Mouse (Mus musculus) midbrain, embryonic 11.5 days (tissue): ENCODE results near the gene 4933428G20Rik. TPM values are rescaled to one million over a fixed set of nuclear protein-coding genes. Genes with fewer than 3 reads are reported as not detected.

ENCODE experiments used
- ATAC-seq: fragments of 200-750 bp; cut with Nextera tagmentation; 2 replicates; pipeline ENCODE4 v1.8.0; 2017; ENCODE audit warnings: moderate TSS enrichment, moderate library complexity; ENCODE audit not compliant: low FRiP score
- DNase-seq: peaks from one replicate; pipeline ENCODE4 v3.0.0; 2015; ENCODE audit warnings: low spot score; ENCODE audit errors: missing footprints
- H3K27ac ChIP-seq: fragments of 300-500 bp; sonication (generic); 2 replicates; pipeline ENCODE4 v1.5.1; 2014; ENCODE audit warnings: low read depth, low read length
- H3K27me3 ChIP-seq: fragments of 300-500 bp; sonication (generic); 2 replicates; pipeline ENCODE4 v1.6.1; 2014; ENCODE audit warnings: mild to moderate bottlenecking, low read length, moderate library complexity, mixed read lengths; ENCODE audit not compliant: control insufficient read depth, insufficient read depth
- H3K36me3 ChIP-seq: fragments of 300-500 bp; sonication (generic); 2 replicates; pipeline ENCODE4 v1.6.1; 2014; ENCODE audit warnings: mild to moderate bottlenecking, low read length, moderate library complexity, mixed read lengths; ENCODE audit not compliant: control insufficient read depth, insufficient read depth
- H3K4me1 ChIP-seq: fragments of 300-500 bp; sonication (generic); 2 replicates; pipeline ENCODE4 v1.6.1; 2014; ENCODE audit warnings: low read length; ENCODE audit not compliant: control insufficient read depth, insufficient read depth
- H3K4me2 ChIP-seq: fragments of 300-500 bp; sonication (generic); 2 replicates; pipeline ENCODE4 v1.6.1; 2014; ENCODE audit warnings: mild to moderate bottlenecking, moderate library complexity
- H3K4me3 ChIP-seq: fragments of 300-500 bp; sonication (generic); 2 replicates; pipeline ENCODE4 v1.5.1; 2014; ENCODE audit warnings: low read depth, low read length
- H3K9ac ChIP-seq: fragments of 300-500 bp; sonication (generic); 2 replicates; pipeline ENCODE4 v1.6.1; 2014; ENCODE audit warnings: low read length
- H3K9me3 ChIP-seq: fragments of 300-500 bp; sonication (generic); 2 replicates; pipeline ENCODE4 v1.6.1; 2016; ENCODE audit warnings: low read length; ENCODE audit not compliant: control insufficient read depth
- WGBS: fragments of 180-500 bp; shearing (Covaris S2); extraction: QIAGEN DNeasy Blood & Tissue Kit; methylation state at CpG from one replicate; pipeline ENCODE4 v1.1.7; 2014; 5-methylcytosine and 5-hydroxymethylcytosine counted together
- polyA plus RNA-seq: library from polyadenylated mRNA; unstranded; fragments of >200 nt; fragmentation: Nextera tagmentation; extraction: Ambion mirVana; gene quantifications from 2 replicates; pipeline ENCODE4 v1.2.1, GENCODE M21; 2014

Gene 4933428G20Rik
- polyA plus RNA-seq, result 0.11 TPM in 1 of 2 replicates, not detected in the other

- WGBS, result 6% methylated on average over 73 of the region's 88 CpGs
- H3K27ac ChIP-seq, result no peak within 1 kb of the TSS
- ATAC-seq, result peak; percentile 30; the same call in 1 of the 2 replicates
These were observed at the start of gene 4933428G20Rik for GRCm38 (mm10) chr11:97499865-97500719. Gene 4933428G20Rik, minus strand, starts transcription at chr11:97500340.

GRCm38 (mm10) chr11:97548757-97549156 is 48.6 kb upstream of the 4933428G20Rik start:
- no peak overlapping the region for H3K4me3 ChIP-seq

More at GRCm38 (mm10) chr11:97499865-97500719, at the start of gene 4933428G20Rik:
- peaks cover 12% of the 10 kb centered on the region for H3K4me1 ChIP-seq
- H3K4me2 ChIP-seq, result peak within 1 kb of the TSS; percentile 69
- H3K9ac ChIP-seq, result peak within 1 kb of the TSS; percentile 45; the same call in 1 of the 2 replicates
- H3K36me3 ChIP-seq, result no peaks in the 10 kb centered on the region
- peak; percentile 94 for DNase-seq
- H3K27me3 ChIP-seq, result peaks cover 44% of the 10 kb centered on the region
- H3K4me3 ChIP-seq, result peak within 1 kb of the TSS; percentile 41
- H3K9me3 ChIP-seq, result no peaks in the 10 kb centered on the region

GRCm38 (mm10) chr11:97547957-97548706 is 48.0 kb upstream of the 4933428G20Rik start:
- no peak overlapping the region for H3K4me3 ChIP-seq
- H3K9me3 ChIP-seq, result no peaks in the 10 kb centered on the region
- H3K27me3 ChIP-seq, result peaks cover 51% of the 10 kb centered on the region
- no peak overlapping the region for H3K27ac ChIP-seq
- H3K36me3 ChIP-seq, result no peaks in the 10 kb centered on the region
- H3K4me1 ChIP-seq, result peaks cover 33% of the 10 kb centered on the region
- WGBS, result 63% methylated on average over 12 of the region's 12 CpGs
- no peak overlapping the region for H3K9ac ChIP-seq
- H3K4me2 ChIP-seq, result no peak overlapping the region
- DNase-seq (peak; percentile 83), ATAC-seq (no peak)

More at GRCm38 (mm10) chr11:97548757-97549156, 48.6 kb upstream of the 4933428G20Rik start:
- peaks cover 51% of the 10 kb centered on the region for H3K27me3 ChIP-seq
- DNase-seq (no peak), ATAC-seq (no peak)
- H3K9ac ChIP-seq, result no peak overlapping the region
- no peaks in the 10 kb centered on the region for H3K9me3 ChIP-seq
- WGBS, result 42% methylated on average over 8 of the region's 8 CpGs
- H3K27ac ChIP-seq, result no peak overlapping the region
- no peak overlapping the region for H3K4me2 ChIP-seq
- peaks cover 34% of the 10 kb centered on the region for H3K4me1 ChIP-seq
- no peaks in the 10 kb centered on the region for H3K36me3 ChIP-seq

- peak; percentile 96 for DNase-seq
- H3K27ac ChIP-seq, result no peak overlapping the region
- H3K27me3 ChIP-seq, result peaks cover 50% of the 10 kb centered on the region
- peak overlapping the region; percentile 57 for H3K4me3 ChIP-seq
- under 1% methylated on average over 37 of the region's 73 CpGs for WGBS
- H3K9me3 ChIP-seq, result no peaks in the 10 kb centered on the region
- peak overlapping the region; percentile 100 for H3K4me2 ChIP-seq
- peak overlapping the region; percentile 69 for H3K9ac ChIP-seq
- H3K36me3 ChIP-seq, result no peaks in the 10 kb centered on the region
- peaks cover 21% of the 10 kb centered on the region for H3K4me1 ChIP-seq
- ATAC-seq, result peak; percentile 81
These were observed 46.8 kb upstream of the 4933428G20Rik start for GRCm38 (mm10) chr11:97546804-97547411.

- H3K9ac ChIP-seq, result peak overlapping the region; percentile 69
- WGBS, result 2% methylated on average over 26 of the region's 26 CpGs
- H3K36me3 ChIP-seq, result no peaks in the 10 kb centered on the region
- H3K4me2 ChIP-seq, result peak overlapping the region; percentile 100
- ATAC-seq (peak; percentile 15), DNase-seq (no peak)
- peak overlapping the region; percentile 57 for H3K4me3 ChIP-seq
- H3K27me3 ChIP-seq, result peaks cover 41% of the 10 kb centered on the region
- H3K9me3 ChIP-seq, result no peaks in the 10 kb centered on the region
- no peak overlapping the region for H3K27ac ChIP-seq
- peaks cover 17% of the 10 kb centered on the region for H3K4me1 ChIP-seq
These were observed 45.8 kb upstream of the 4933428G20Rik start for GRCm38 (mm10) chr11:97545808-97546560.

- DNase-seq (no peak), ATAC-seq (no peak)
- Histone ChIP-seq H3K27ac (no peak overlapping the region), H3K4me3 (no peak overlapping the region), H3K9me3 (no peaks in the 10 kb centered on the region), H3K4me2 (no peak overlapping the region), H3K36me3 (no peaks in the 10 kb centered on the region), H3K4me1 (peaks cover 17% of the 10 kb centered on the region), H3K27me3 (peaks cover 20% of the 10 kb centered on the region), H3K9ac (no peak overlapping the region)
- 87% methylated on average over 9 of the region's 9 CpGs for WGBS
These were observed 43.7 kb upstream of the 4933428G20Rik start for GRCm38 (mm10) chr11:97543883-97544282.

GRCm38 (mm10) chr11:97543181-97543733 is 43.1 kb upstream of the 4933428G20Rik start:
- 57% methylated on average over 12 of the region's 12 CpGs for WGBS
- ATAC-seq, result no peak
- DNase-seq, result no peak
- no peaks in the 10 kb centered on the region for H3K36me3 ChIP-seq
- no peak overlapping the region for H3K27ac ChIP-seq
- H3K4me1 ChIP-seq, result peaks cover 17% of the 10 kb centered on the region
- no peak overlapping the region for H3K4me3 ChIP-seq
- no peaks in the 10 kb centered on the region for H3K9me3 ChIP-seq
- no peak overlapping the region for H3K9ac ChIP-seq
- H3K27me3 ChIP-seq, result peaks cover 18% of the 10 kb centered on the region
- no peak overlapping the region for H3K4me2 ChIP-seq
